Comparison of ENCODE assay signal across 11 mouse cellular contexts in genomic region chr2:135773194-135773972, GRCm38 (mm10).
A peak's percentile ranks its signal among the peaks of the same experiment; 100 is the strongest.
DNase-seq lines count a peak whose midpoint lies in the region; ATAC-seq lines count a peak whose summit lies in the region.
"Had no signal": no experiment of that assay in that cellular context is flagged by ENCODE, and none has a peak within 500 bp of the region (broad histone marks: within the 10 kb centered on the region; RNA-seq: fewer than 3 reads in every experiment).

No protein-coding gene starts in this region.

- no peaks in the 10 kb centered on the region for H3K36me3 ChIP-seq in heart, embryonic 11.5 days (ENCODE audit: control insufficient read depth, insufficient read depth, low read length)
- no peaks in the 10 kb centered on the region for H3K36me3 ChIP-seq in intestine, embryonic 16.5 days (ENCODE audit: control insufficient read depth, insufficient read depth, low read length)
- H3K36me3 ChIP-seq: embryonic facial prominence, embryonic 15.5 days; liver, embryonic 15.5 days had no signal

- H3K4me2 ChIP-seq in heart, embryonic 11.5 days, result peak overlapping the region; percentile 14; the same call in 1 of the 2 replicates
- H3K4me2 ChIP-seq in intestine, embryonic 16.5 days (ENCODE audit: low read depth, low read length), result 0 out of 2 replicates have a peak overlapping the region, but pooled peaks have one; percentile 12
- H3K4me2 ChIP-seq: embryonic facial prominence, embryonic 15.5 days; liver, embryonic 15.5 days had no signal

- no peaks in the 10 kb centered on the region for H3K9me3 ChIP-seq in heart, embryonic 11.5 days (replicated peaks; ENCODE audit: control insufficient read depth, low read length)
- H3K9me3 ChIP-seq in intestine, embryonic 16.5 days (ENCODE audit: control insufficient read depth, low read length), result no peaks in the 10 kb centered on the region
- H3K9me3 ChIP-seq: embryonic facial prominence, embryonic 15.5 days; liver, embryonic 15.5 days had no signal

- peaks cover 16% of the 10 kb centered on the region for H3K4me1 ChIP-seq in heart, embryonic 11.5 days (ENCODE audit: control insufficient read depth, insufficient read depth, low read length)
- H3K4me1 ChIP-seq in intestine, embryonic 16.5 days (ENCODE audit: control insufficient read depth, insufficient read depth, low read length), result peaks cover 9% of the 10 kb centered on the region; the same call in 1 of the 2 replicates
- H3K4me1 ChIP-seq: embryonic facial prominence, embryonic 15.5 days; liver, embryonic 15.5 days had no signal

- no peak overlapping the region for H3K4me3 ChIP-seq in heart, embryonic 11.5 days (ENCODE audit: low read depth, low read length)
- H3K4me3 ChIP-seq in intestine, embryonic 16.5 days (ENCODE audit: low read length), result no peak overlapping the region
- H3K4me3 ChIP-seq: embryonic facial prominence, embryonic 15.5 days; liver, embryonic 15.5 days had no signal

- WGBS in heart, embryonic 11.5 days (ENCODE audit: insufficient replicate concordance), result 30% methylated on average over 10 of the region's 10 CpGs
- 53% methylated on average over 10 of the region's 10 CpGs for WGBS in intestine, embryonic 16.5 days

- no peak overlapping the region for H3K9ac ChIP-seq in heart, embryonic 11.5 days (ENCODE audit: low read depth, low read length)
- no peak overlapping the region for H3K9ac ChIP-seq in intestine, embryonic 16.5 days (ENCODE audit: low read depth, low read length)
- H3K9ac ChIP-seq: embryonic facial prominence, embryonic 15.5 days; liver, embryonic 15.5 days had no signal

- H3K27ac ChIP-seq in heart, embryonic 11.5 days (ENCODE audit: low read depth, low read length), result peak overlapping the region; percentile 52
- H3K27ac ChIP-seq in intestine, embryonic 16.5 days (ENCODE audit: low read length), result peak overlapping the region; percentile 43; the same call in 1 of the 2 replicates
- H3K27ac ChIP-seq: embryonic facial prominence, embryonic 15.5 days; liver, embryonic 15.5 days had no signal

- intact Hi-C loops in heart, postnatal 36 days (cut with DNase I), result no loop called here

- DNase-seq in heart, postnatal 36 days, result no peak
- DNase-seq in 416B (ENCODE audit: low read depth), result peak; percentile 4
- peak; percentile 8 for DNase-seq in adipocyte (ENCODE audit: low spot score)
- no peak for DNase-seq in retina, postnatal 1 day
- no peak for DNase-seq in urinary bladder, postnatal 4 days (ENCODE audit: low spot score in 2 of 2)
- DNase-seq: gastrocnemius, postnatal 36 days had no signal

- H3K27me3 ChIP-seq in heart, embryonic 11.5 days (ENCODE audit: control insufficient read depth, insufficient read depth, low read length), result no peaks in the 10 kb centered on the region
- H3K27me3 ChIP-seq in intestine, embryonic 16.5 days (replicated peaks; ENCODE audit: control insufficient read depth, insufficient read depth, low read length), result no peaks in the 10 kb centered on the region
- H3K27me3 ChIP-seq: embryonic facial prominence, embryonic 15.5 days; liver, embryonic 15.5 days had no signal

- ATAC-seq in heart, embryonic 11.5 days (replicated peaks; ENCODE audit: insufficient number of reproducible peaks, low FRiP score, low TSS enrichment), result peak; percentile 63; the same call in 1 of the 2 replicates
- ATAC-seq in intestine, embryonic 16.5 days, result peak; percentile 95
- ATAC-seq: midbrain, embryonic 16.5 days had no signal

Comparison
In these comparisons a context has a peak if more than half of its experiments do, and no peak if none do; other contexts are left out.
1. DNase-seq: peak in 416B (single experiment) and adipocyte (single experiment); none in heart, postnatal 36 days (0 of 2), retina, postnatal 1 day (single experiment) and urinary bladder, postnatal 4 days (0 of 2).